Mouse (Mus musculus): ENCODE measurements around the gene Cpa1.

The Cpa1 gene

GRCm38 (mm10) chr6:30617020-30617958, 21.7 kb upstream of the Cpa1 start:
- TF ChIP-seq GATA4 (IDR thresholded peaks at IDR 0.05; ENCODE audit: insufficient replicate concordance, low read length): no peak

- TF ChIP-seq GATA4 (IDR thresholded peaks at IDR 0.05; ENCODE audit: insufficient replicate concordance, low read length): no peak
Observed at GRCm38 (mm10) chr6:30617959-30618590, 20.9 kb upstream of the Cpa1 start.

- no peak for TF ChIP-seq GATA4 (IDR thresholded peaks at IDR 0.05; ENCODE audit: insufficient replicate concordance, low read length)
Observed at GRCm38 (mm10) chr6:30618735-30619134, 20.3 kb upstream of the Cpa1 start.

- TF ChIP-seq GATA4 (IDR thresholded peaks at IDR 0.05; ENCODE audit: insufficient replicate concordance, low read length): no peak
Observed at GRCm38 (mm10) chr6:30619606-30620005, 19.4 kb upstream of the Cpa1 start.

- no peak for TF ChIP-seq GATA4 (IDR thresholded peaks at IDR 0.05; ENCODE audit: insufficient replicate concordance, low read length)
Observed at GRCm38 (mm10) chr6:30620591-30620990, 18.4 kb upstream of the Cpa1 start.

- no peak for TF ChIP-seq GATA4 (IDR thresholded peaks at IDR 0.05; ENCODE audit: insufficient replicate concordance, low read length)
Observed at GRCm38 (mm10) chr6:30620994-30621393, 18.0 kb upstream of the Cpa1 start.

GRCm38 (mm10) chr6:30621986-30622389, 17.0 kb upstream of the Cpa1 start:
- TF ChIP-seq GATA4 (IDR thresholded peaks at IDR 0.05; ENCODE audit: insufficient replicate concordance, low read length): no peak

- no peak for TF ChIP-seq GATA4 (IDR thresholded peaks at IDR 0.05; ENCODE audit: insufficient replicate concordance, low read length)
Observed at GRCm38 (mm10) chr6:30624763-30625162, 14.3 kb upstream of the Cpa1 start.

- no peak for TF ChIP-seq GATA4 (IDR thresholded peaks at IDR 0.05; ENCODE audit: insufficient replicate concordance, low read length)
Observed at GRCm38 (mm10) chr6:30628152-30628551, 10.9 kb upstream of the Cpa1 start.

GRCm38 (mm10) chr6:30629989-30630388, 9.0 kb upstream of the Cpa1 start:
- TF ChIP-seq GATA4 (IDR thresholded peaks at IDR 0.05; ENCODE audit: insufficient replicate concordance, low read length): no peak

- no peak for TF ChIP-seq GATA4 (IDR thresholded peaks at IDR 0.05; ENCODE audit: insufficient replicate concordance, low read length)
Observed at GRCm38 (mm10) chr6:30635361-30635862, 3.6 kb upstream of the Cpa1 start.

GRCm38 (mm10) chr6:30636186-30636842, 2.7 kb upstream of the Cpa1 start:
- TF ChIP-seq GATA4 (IDR thresholded peaks at IDR 0.05; ENCODE audit: insufficient replicate concordance, low read length): no peak

- no peak for TF ChIP-seq GATA4 (IDR thresholded peaks at IDR 0.05; ENCODE audit: insufficient replicate concordance, low read length)
Observed at GRCm38 (mm10) chr6:30643694-30644460, 4.9 kb downstream of the Cpa1 start.

- TF ChIP-seq GATA4 (IDR thresholded peaks at IDR 0.05; ENCODE audit: insufficient replicate concordance, low read length): no peak
Observed at GRCm38 (mm10) chr6:30644462-30644861, 5.4 kb downstream of the Cpa1 start.

- TF ChIP-seq GATA4 (IDR thresholded peaks at IDR 0.05; ENCODE audit: insufficient replicate concordance, low read length): no peak
Observed at GRCm38 (mm10) chr6:30645379-30645778, 6.4 kb downstream of the Cpa1 start.

All from liver, adult (tissue).